Mouse (Mus musculus): ENCODE measurements around the gene Ikzf1. TPM values are rescaled to one million over a fixed set of nuclear protein-coding genes. Genes with fewer than 3 reads are reported as not detected.

Ikzf1 gene
- total RNA-seq, 1 experiment = 0.49 TPM

- Histone ChIP-seq H3K4me3 (ENCODE audit: insufficient read depth in 1 of 2, low read depth in 1 of 2, low read length in 2 of 2, poor library complexity in 1 of 2, severe bottlenecking in 1 of 2) (no peak overlapping the region), H3K36me3 (ENCODE audit: control insufficient read depth, insufficient read depth, low read length, poor library complexity, severe bottlenecking) (no peaks in the 10 kb centered on the region), H3K9me3 (ENCODE audit: control insufficient read depth, insufficient read depth, low read depth, low read length) (no peaks in the 10 kb centered on the region), H3K9ac (ENCODE audit: insufficient read depth, low read depth, low read length, poor library complexity, severe bottlenecking) (no peak overlapping the region), H3K27ac (ENCODE audit: insufficient read depth, low read depth, low read length, poor library complexity, severe bottlenecking) (no peak overlapping the region), H3K4me1 (ENCODE audit: control insufficient read depth in 2 of 2, insufficient read depth in 2 of 2, low read length in 2 of 2, poor library complexity in 1 of 2) (no peaks in the 10 kb centered on the region)
- DNase-seq (ENCODE audit: low read depth, low spot score) = no peak
- in situ Hi-C loops (cut with MboI; ENCODE audit: low sequenced_read_pairs in 2 of 2, unreplicated experiment in 2 of 2) = no loop called here
- TF ChIP-seq CHD2 (IDR thresholded peaks at IDR 0.05; ENCODE audit: low read depth, low read length) (no peak), ZNF384 (IDR thresholded peaks at IDR 0.05; ENCODE audit: low read depth, low read length) (no peak), MAFK (IDR thresholded peaks at IDR 0.05; ENCODE audit: insufficient read depth, low read depth, low read length) (no peak), HCFC1 (IDR thresholded peaks at IDR 0.05; ENCODE audit: borderline replicate concordance, insufficient read depth, low read length) (no peak), ZC3H11A (IDR thresholded peaks at IDR 0.05; ENCODE audit: borderline replicate concordance, low read depth, low read length) (no peak)
Measured at GRCm38 (mm10) chr11:11768057-11768456, 83.3 kb downstream of the Ikzf1 start.

DNA sequence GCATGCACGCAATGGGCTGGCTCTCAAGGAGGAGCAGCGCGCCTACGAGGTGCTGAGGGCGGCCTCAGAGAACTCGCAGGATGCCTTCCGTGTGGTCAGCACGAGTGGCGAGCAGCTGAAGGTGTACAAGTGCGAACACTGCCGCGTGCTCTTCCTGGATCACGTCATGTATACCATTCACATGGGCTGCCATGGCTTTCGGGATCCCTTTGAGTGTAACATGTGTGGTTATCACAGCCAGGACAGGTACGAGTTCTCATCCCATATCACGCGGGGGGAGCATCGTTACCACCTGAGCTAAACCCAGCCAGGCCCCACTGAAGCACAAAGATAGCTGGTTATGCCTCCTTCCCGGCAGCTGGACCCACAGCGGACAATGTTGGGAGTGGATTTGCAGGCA, 84.5 kb downstream of the Ikzf1 start:
- DNase-seq (ENCODE audit: low read depth, low spot score) = no peak
- Histone ChIP-seq H3K4me1 (ENCODE audit: control insufficient read depth in 2 of 2, insufficient read depth in 2 of 2, low read length in 2 of 2, poor library complexity in 1 of 2) (no peaks in the 10 kb centered on the region), H3K27ac (ENCODE audit: insufficient read depth, low read depth, low read length, poor library complexity, severe bottlenecking) (no peak overlapping the region), H3K36me3 (ENCODE audit: control insufficient read depth, insufficient read depth, low read length, poor library complexity, severe bottlenecking) (no peaks in the 10 kb centered on the region), H3K9ac (ENCODE audit: insufficient read depth, low read depth, low read length, poor library complexity, severe bottlenecking) (no peak overlapping the region), H3K4me3 (ENCODE audit: insufficient read depth in 1 of 2, low read depth in 1 of 2, low read length in 2 of 2, poor library complexity in 1 of 2, severe bottlenecking in 1 of 2) (no peak overlapping the region), H3K9me3 (ENCODE audit: control insufficient read depth, insufficient read depth, low read depth, low read length) (no peaks in the 10 kb centered on the region)
- no peak for TF ChIP-seq CHD2 (IDR thresholded peaks at IDR 0.05; ENCODE audit: low read depth, low read length)
- TF ChIP-seq HCFC1 (IDR thresholded peaks at IDR 0.05; ENCODE audit: borderline replicate concordance, insufficient read depth, low read length) = no peak
- no peak for TF ChIP-seq ZNF384 (IDR thresholded peaks at IDR 0.05; ENCODE audit: low read depth, low read length)
- TF ChIP-seq MAFK (IDR thresholded peaks at IDR 0.05; ENCODE audit: insufficient read depth, low read depth, low read length) = no peak
- TF ChIP-seq ZC3H11A (IDR thresholded peaks at IDR 0.05; ENCODE audit: borderline replicate concordance, low read depth, low read length) = no peak
- in situ Hi-C loops (cut with MboI; ENCODE audit: low sequenced_read_pairs in 2 of 2, unreplicated experiment in 2 of 2) = no loop called here

GRCm38 (mm10) chr11:11770691-11771090, 85.9 kb downstream of the Ikzf1 start:
- no peak overlapping the region for H3K9ac ChIP-seq (ENCODE audit: insufficient read depth, low read depth, low read length, poor library complexity, severe bottlenecking)
- no peak for DNase-seq (ENCODE audit: low read depth, low spot score)
- no peaks in the 10 kb centered on the region for H3K36me3 ChIP-seq (ENCODE audit: control insufficient read depth, insufficient read depth, low read length, poor library complexity, severe bottlenecking)
- H3K4me1 ChIP-seq (ENCODE audit: control insufficient read depth in 2 of 2, insufficient read depth in 2 of 2, low read length in 2 of 2, poor library complexity in 1 of 2) = no peaks in the 10 kb centered on the region
- no peak for TF ChIP-seq ZC3H11A (IDR thresholded peaks at IDR 0.05; ENCODE audit: borderline replicate concordance, low read depth, low read length)
- no peak for TF ChIP-seq ZNF384 (IDR thresholded peaks at IDR 0.05; ENCODE audit: low read depth, low read length)
- TF ChIP-seq CHD2 (IDR thresholded peaks at IDR 0.05; ENCODE audit: low read depth, low read length) = no peak
- TF ChIP-seq MAFK (IDR thresholded peaks at IDR 0.05; ENCODE audit: insufficient read depth, low read depth, low read length) = no peak
- no peak for TF ChIP-seq HCFC1 (IDR thresholded peaks at IDR 0.05; ENCODE audit: borderline replicate concordance, insufficient read depth, low read length)
- H3K9me3 ChIP-seq (ENCODE audit: control insufficient read depth, insufficient read depth, low read depth, low read length) = no peaks in the 10 kb centered on the region
- no peak overlapping the region for H3K4me3 ChIP-seq (ENCODE audit: insufficient read depth in 1 of 2, low read depth in 1 of 2, low read length in 2 of 2, poor library complexity in 1 of 2, severe bottlenecking in 1 of 2)
- H3K27ac ChIP-seq (ENCODE audit: insufficient read depth, low read depth, low read length, poor library complexity, severe bottlenecking) = no peak overlapping the region
- in situ Hi-C loops (cut with MboI; ENCODE audit: low sequenced_read_pairs in 2 of 2, unreplicated experiment in 2 of 2) = no loop called here

GRCm38 (mm10) chr11:11772196-11772595, 87.4 kb downstream of the Ikzf1 start:
- TF ChIP-seq HCFC1 (IDR thresholded peaks at IDR 0.05; ENCODE audit: borderline replicate concordance, insufficient read depth, low read length) (no peak), CHD2 (IDR thresholded peaks at IDR 0.05; ENCODE audit: low read depth, low read length) (no peak), ZNF384 (IDR thresholded peaks at IDR 0.05; ENCODE audit: low read depth, low read length) (no peak), ZC3H11A (IDR thresholded peaks at IDR 0.05; ENCODE audit: borderline replicate concordance, low read depth, low read length) (no peak), MAFK (IDR thresholded peaks at IDR 0.05; ENCODE audit: insufficient read depth, low read depth, low read length) (no peak)

GRCm38 (mm10) chr11:11774384-11774783, 89.6 kb downstream of the Ikzf1 start:
- TF ChIP-seq ZC3H11A (IDR thresholded peaks at IDR 0.05; ENCODE audit: borderline replicate concordance, low read depth, low read length) = no peak
- TF ChIP-seq CHD2 (IDR thresholded peaks at IDR 0.05; ENCODE audit: low read depth, low read length) = no peak
- TF ChIP-seq MAFK (IDR thresholded peaks at IDR 0.05; ENCODE audit: insufficient read depth, low read depth, low read length) = no peak
- TF ChIP-seq HCFC1 (IDR thresholded peaks at IDR 0.05; ENCODE audit: borderline replicate concordance, insufficient read depth, low read length) = no peak
- no peak for TF ChIP-seq ZNF384 (IDR thresholded peaks at IDR 0.05; ENCODE audit: low read depth, low read length)
- Histone ChIP-seq H3K27ac (ENCODE audit: insufficient read depth, low read depth, low read length, poor library complexity, severe bottlenecking) (no peak overlapping the region), H3K4me1 (ENCODE audit: control insufficient read depth in 2 of 2, insufficient read depth in 2 of 2, low read length in 2 of 2, poor library complexity in 1 of 2) (no peaks in the 10 kb centered on the region), H3K4me3 (ENCODE audit: insufficient read depth in 1 of 2, low read depth in 1 of 2, low read length in 2 of 2, poor library complexity in 1 of 2, severe bottlenecking in 1 of 2) (no peak overlapping the region), H3K9ac (ENCODE audit: insufficient read depth, low read depth, low read length, poor library complexity, severe bottlenecking) (no peak overlapping the region), H3K36me3 (ENCODE audit: control insufficient read depth, insufficient read depth, low read length, poor library complexity, severe bottlenecking) (no peaks in the 10 kb centered on the region), H3K9me3 (ENCODE audit: control insufficient read depth, insufficient read depth, low read depth, low read length) (no peaks in the 10 kb centered on the region)
- no peak for DNase-seq (ENCODE audit: low read depth, low spot score)
- in situ Hi-C loops (cut with MboI; ENCODE audit: low sequenced_read_pairs in 2 of 2, unreplicated experiment in 2 of 2) = no loop called here

More at GRCm38 (mm10) chr11:11772196-11772595, 87.4 kb downstream of the Ikzf1 start:
- H3K4me1 ChIP-seq (ENCODE audit: control insufficient read depth in 2 of 2, insufficient read depth in 2 of 2, low read length in 2 of 2, poor library complexity in 1 of 2) = no peaks in the 10 kb centered on the region
- no peak overlapping the region for H3K4me3 ChIP-seq (ENCODE audit: insufficient read depth in 1 of 2, low read depth in 1 of 2, low read length in 2 of 2, poor library complexity in 1 of 2, severe bottlenecking in 1 of 2)
- DNase-seq (ENCODE audit: low read depth, low spot score) = no peak
- H3K9me3 ChIP-seq (ENCODE audit: control insufficient read depth, insufficient read depth, low read depth, low read length) = no peaks in the 10 kb centered on the region
- H3K36me3 ChIP-seq (ENCODE audit: control insufficient read depth, insufficient read depth, low read length, poor library complexity, severe bottlenecking) = no peaks in the 10 kb centered on the region
- in situ Hi-C loops (cut with MboI; ENCODE audit: low sequenced_read_pairs in 2 of 2, unreplicated experiment in 2 of 2) = no loop called here
- no peak overlapping the region for H3K27ac ChIP-seq (ENCODE audit: insufficient read depth, low read depth, low read length, poor library complexity, severe bottlenecking)
- no peak overlapping the region for H3K9ac ChIP-seq (ENCODE audit: insufficient read depth, low read depth, low read length, poor library complexity, severe bottlenecking)

Measured in ES-E14 (cell line).